Comparison of ENCODE assay signal across 8 mouse cellular contexts in the genomic region with DNA sequence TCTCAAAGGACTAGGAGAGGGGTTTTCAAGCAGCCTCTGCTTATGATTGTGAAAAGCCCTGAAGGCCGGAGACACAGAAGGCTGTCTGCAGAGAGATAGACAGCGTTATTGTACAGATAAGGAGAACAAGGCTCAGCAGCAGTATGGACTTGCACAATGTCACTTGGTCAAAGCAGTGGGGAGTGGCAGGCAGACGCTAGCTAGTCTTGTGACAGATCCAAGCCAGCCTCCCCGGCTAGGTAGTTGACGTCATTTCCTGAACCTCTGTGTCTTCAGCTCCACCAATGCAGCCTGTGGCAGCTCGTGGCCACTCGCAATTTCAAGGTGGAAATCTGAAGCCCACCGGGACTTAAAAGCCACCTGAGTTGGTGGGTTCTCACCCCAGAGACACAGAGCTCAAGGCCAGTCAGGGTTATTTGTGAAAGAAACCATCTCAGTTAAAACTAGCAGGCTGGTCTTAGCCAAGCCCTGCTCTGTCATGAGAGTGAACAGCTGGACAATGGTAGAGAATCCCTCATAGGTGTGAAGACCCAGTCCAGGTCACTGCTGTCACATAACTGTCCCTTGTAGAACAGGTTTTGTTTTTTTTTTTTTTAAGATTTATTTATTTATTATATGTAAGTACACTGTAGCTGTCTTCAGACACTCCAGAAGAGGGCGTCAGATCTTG. TPM values are rescaled to one million over a fixed set of nuclear protein-coding genes. Genes with fewer than 3 reads are reported as not detected.
DNase-seq lines count a peak whose midpoint lies in the region; ATAC-seq and TF ChIP-seq lines count a peak whose summit lies in the region.

No protein-coding gene starts in this region.

- no peak overlapping the region for H3K4me3 ChIP-seq in kidney, postnatal 0 days (replicated peaks; ENCODE audit: low read depth, low read length)
- H3K4me3 ChIP-seq in erythroblast, embryonic 14.5 days (replicated peaks), result peak overlapping the region; percentile 41

- no peak for TF ChIP-seq CTCF in kidney, postnatal 0 days (IDR thresholded peaks at IDR 0.05; ENCODE audit: low read depth)

- no peak for ATAC-seq in kidney, postnatal 0 days (replicated peaks; ENCODE audit: low FRiP score, low read depth)

- H3K4me1 ChIP-seq in kidney, postnatal 0 days (replicated peaks; ENCODE audit: insufficient read depth, low read length), result no peaks in the 10 kb centered on the region; the same call in 1 of the 2 replicates
- H3K4me1 ChIP-seq in erythroblast, embryonic 14.5 days (ENCODE audit: control insufficient read depth), result peaks cover 57% of the 10 kb centered on the region

- H3K27ac ChIP-seq in kidney, postnatal 0 days, result no peak overlapping the region

- H3K36me3 ChIP-seq in kidney, postnatal 0 days (ENCODE audit: insufficient read depth, low read length), result no peaks in the 10 kb centered on the region
- no peaks in the 10 kb centered on the region for H3K36me3 ChIP-seq in erythroblast, embryonic 14.5 days (ENCODE audit: control insufficient read depth)

- H3K27me3 ChIP-seq in kidney, postnatal 0 days (ENCODE audit: insufficient read depth, low read length), result no peaks in the 10 kb centered on the region
- H3K27me3 ChIP-seq in erythroblast, embryonic 14.5 days (ENCODE audit: control insufficient read depth), result no peaks in the 10 kb centered on the region

- 58% methylated on average over 8 of the region's 9 CpGs for WGBS in kidney, postnatal 0 days

- no peak overlapping the region for H3K9ac ChIP-seq in kidney, postnatal 0 days (ENCODE audit: low read depth, low read length)

- peak; percentile 37 for DNase-seq in kidney, postnatal 0 days (ENCODE audit: low spot score)
- no peak for DNase-seq in kidney, adult 8-10 months
- DNase-seq in lung, postnatal 14 days, result peak; percentile 47
- peak; percentile 79 for DNase-seq in thymus, postnatal 0 days (ENCODE audit: low spot score)
- DNase-seq in urinary bladder, adult 2 months (ENCODE audit: low spot score), result no peak
- DNase-seq in left cerebral cortex, adult 11 months (ENCODE audit: low spot score), result no peak
- no peak for DNase-seq in cerebellum, adult 9-10 months

- no peak overlapping the region for H3K4me2 ChIP-seq in kidney, postnatal 0 days (ENCODE audit: low read length)

- H3K9me3 ChIP-seq in kidney, postnatal 0 days (replicated peaks; ENCODE audit: low read length), result no peaks in the 10 kb centered on the region
- H3K9me3 ChIP-seq in erythroblast, embryonic 14.5 days (ENCODE audit: control insufficient read depth, low read length), result no peaks in the 10 kb centered on the region

RNA-seq across cellular contexts. Expression of a gene that starts 3.3 kb away (rescaled TPM):
- polyA plus RNA-seq in kidney, postnatal 0 days (2015; fragmentation: Nextera tagmentation; extraction: Ambion mirVana), result 0.68 and 0.70 TPM in 2 replicates
- polyA plus RNA-seq in erythroblast, embryonic 14.5 days (2012), result 0.02 TPM in 1 of 2 replicates, not detected in the other
- 5.5 and 5.8 TPM in 2 replicates for polyA plus RNA-seq in thymus, postnatal 0 days (2015; fragmentation: Nextera tagmentation; extraction: Ambion mirVana)
- 0.43 and 0.56 TPM in 2 replicates for polyA plus RNA-seq in urinary bladder, adult 2 months (2012; rRNA removed)

RNA-seq across cellular contexts. Expression of a gene that starts 22.0 kb away (rescaled TPM):
- polyA plus RNA-seq in kidney, postnatal 0 days (2015; fragmentation: Nextera tagmentation; extraction: Ambion mirVana), result 98.7 and 99.4 TPM in 2 replicates
- polyA plus RNA-seq in erythroblast, embryonic 14.5 days (2012), result 0.33 and 0.54 TPM in 2 replicates
- polyA plus RNA-seq in thymus, postnatal 0 days (2015; fragmentation: Nextera tagmentation; extraction: Ambion mirVana), result 56.0 and 63.5 TPM in 2 replicates
- polyA plus RNA-seq in urinary bladder, adult 2 months (2012; rRNA removed), result 75.9 and 84.2 TPM in 2 replicates

RNA-seq across cellular contexts. Expression of a gene that starts 24.9 kb away (rescaled TPM):
- 190 and 194 TPM in 2 replicates for polyA plus RNA-seq in kidney, postnatal 0 days (2015; fragmentation: Nextera tagmentation; extraction: Ambion mirVana)
- polyA plus RNA-seq in erythroblast, embryonic 14.5 days (2012), result 0.66 and 1.0 TPM in 2 replicates
- polyA plus RNA-seq in thymus, postnatal 0 days (2015; fragmentation: Nextera tagmentation; extraction: Ambion mirVana), result 217 and 229 TPM in 2 replicates
- 100 and 122 TPM in 2 replicates for polyA plus RNA-seq in urinary bladder, adult 2 months (2012; rRNA removed)

RNA-seq across cellular contexts. Expression of a gene that starts 43.0 kb away (rescaled TPM):
- 192 and 194 TPM in 2 replicates for polyA plus RNA-seq in kidney, postnatal 0 days (2015; fragmentation: Nextera tagmentation; extraction: Ambion mirVana)
- polyA plus RNA-seq in erythroblast, embryonic 14.5 days (2012), result 21.7 and 28.6 TPM in 2 replicates
- 276 TPM in 2 replicates for polyA plus RNA-seq in thymus, postnatal 0 days (2015; fragmentation: Nextera tagmentation; extraction: Ambion mirVana)
- polyA plus RNA-seq in urinary bladder, adult 2 months (2012; rRNA removed), result 50.8 and 61.7 TPM in 2 replicates

RNA-seq across cellular contexts. Expression of a gene that starts 47.7 kb away (rescaled TPM):
- 107 and 110 TPM in 2 replicates for polyA plus RNA-seq in kidney, postnatal 0 days (2015; fragmentation: Nextera tagmentation; extraction: Ambion mirVana)
- polyA plus RNA-seq in erythroblast, embryonic 14.5 days (2012), result 4.9 and 5.7 TPM in 2 replicates
- 70.1 and 72.8 TPM in 2 replicates for polyA plus RNA-seq in thymus, postnatal 0 days (2015; fragmentation: Nextera tagmentation; extraction: Ambion mirVana)
- polyA plus RNA-seq in urinary bladder, adult 2 months (2012; rRNA removed), result 64.9 and 79.9 TPM in 2 replicates

Comparison
In these comparisons a context has a peak if more than half of its experiments do, and no peak if none do; other contexts are left out.
1. DNase-seq: peak in kidney, postnatal 0 days (single experiment), lung, postnatal 14 days (single experiment) and thymus, postnatal 0 days (single experiment); none in kidney, adult 8-10 months (0 of 2), urinary bladder, adult 2 months (single experiment), left cerebral cortex, adult 11 months (single experiment) and cerebellum, adult 9-10 months (single experiment).
2. RNA of a gene that starts 22.0 kb away (polyA plus RNA-seq): 98.7 to 99.4 TPM in kidney, postnatal 0 days, 75.9 to 84.2 TPM in urinary bladder, adult 2 months and 56.0 to 63.5 TPM in thymus, postnatal 0 days; 0.33 to 0.54 TPM in erythroblast, embryonic 14.5 days; every median in the first group is over 10 times any median in the second.
3. RNA of a gene that starts 24.9 kb away (polyA plus RNA-seq): 217 to 229 TPM in thymus, postnatal 0 days, 190 to 194 TPM in kidney, postnatal 0 days and 100 to 122 TPM in urinary bladder, adult 2 months; 0.66 to 1.0 TPM in erythroblast, embryonic 14.5 days; every median in the first group is over 10 times any median in the second.